Mouse (Mus musculus): ENCODE data around the gene Clec16a.
A peak's percentile ranks its signal among the peaks of the same experiment; 100 is the strongest.

Gene Clec16a

GRCm38 (mm10) chr16:10719971-10720370 lies 174.8 kb downstream of the Clec16a start:
- no peak for DNase-seq (ENCODE audit: low spot score in 2 of 2)

- DNase-seq (ENCODE audit: low spot score in 2 of 2): no peak
Observed at GRCm38 (mm10) chr16:10722882-10723544, 177.9 kb downstream of the Clec16a start.

- DNase-seq (ENCODE audit: low spot score in 2 of 2): no peak
Observed at GRCm38 (mm10) chr16:10723816-10724647, 178.9 kb downstream of the Clec16a start.

- no peak for DNase-seq (ENCODE audit: low spot score in 2 of 2)
Observed at GRCm38 (mm10) chr16:10725156-10725555, 180.0 kb downstream of the Clec16a start.

GRCm38 (mm10) chr16:10727630-10728029 lies 182.5 kb downstream of the Clec16a start:
- DNase-seq (ENCODE audit: low spot score in 2 of 2): no peak

GRCm38 (mm10) chr16:10728886-10729285 lies 183.7 kb downstream of the Clec16a start:
- no peak for DNase-seq (ENCODE audit: low spot score in 2 of 2)

- DNase-seq (ENCODE audit: low spot score in 2 of 2): no peak
Observed at GRCm38 (mm10) chr16:10730941-10731340, 185.8 kb downstream of the Clec16a start.

- no peak for DNase-seq (ENCODE audit: low spot score in 2 of 2)
Observed at GRCm38 (mm10) chr16:10731785-10732184, 186.6 kb downstream of the Clec16a start.

- no peak for DNase-seq (ENCODE audit: low spot score in 2 of 2)
Observed at GRCm38 (mm10) chr16:10732421-10732820, 187.3 kb downstream of the Clec16a start.

- DNase-seq (ENCODE audit: low spot score in 2 of 2): no peak
Observed at GRCm38 (mm10) chr16:10735781-10736180, 190.6 kb downstream of the Clec16a start.

- DNase-seq (ENCODE audit: low spot score in 2 of 2): no peak
Observed at GRCm38 (mm10) chr16:10736364-10736763, 191.2 kb downstream of the Clec16a start.

- no peak for DNase-seq (ENCODE audit: low spot score in 2 of 2)
Observed at GRCm38 (mm10) chr16:10737571-10737970, 192.4 kb downstream of the Clec16a start.

- no peak for DNase-seq (ENCODE audit: low spot score in 2 of 2)
Observed at GRCm38 (mm10) chr16:10738866-10739265, 193.7 kb downstream of the Clec16a start.

GRCm38 (mm10) chr16:10739854-10740398 lies 194.8 kb downstream of the Clec16a start:
- DNase-seq (ENCODE audit: low spot score in 2 of 2): no peak

GRCm38 (mm10) chr16:10741082-10741481 lies 195.9 kb downstream of the Clec16a start:
- peak in 1 of 2 experiments; percentile 24 for DNase-seq (ENCODE audit: low spot score in 2 of 2)

GRCm38 (mm10) chr16:10749226-10749625 lies 204.1 kb downstream of the Clec16a start:
- DNase-seq (ENCODE audit: low spot score in 2 of 2): no peak

GRCm38 (mm10) chr16:10749824-10750223 lies 204.7 kb downstream of the Clec16a start:
- DNase-seq (ENCODE audit: low spot score in 2 of 2): peak; percentile 13 to 20

- DNase-seq (ENCODE audit: low spot score in 2 of 2): no peak
Observed at GRCm38 (mm10) chr16:10754521-10755296, 209.6 kb downstream of the Clec16a start.

- no peak for DNase-seq (ENCODE audit: low spot score in 2 of 2)
Observed at GRCm38 (mm10) chr16:10756168-10756567, 211.0 kb downstream of the Clec16a start.

- no peak for DNase-seq (ENCODE audit: low spot score in 2 of 2)
Observed at GRCm38 (mm10) chr16:10761182-10761581, 216.0 kb downstream of the Clec16a start.

- no peak for DNase-seq (ENCODE audit: low spot score in 2 of 2)
Observed at GRCm38 (mm10) chr16:10762569-10763180, 217.5 kb downstream of the Clec16a start.

Data from frontal cortex, postnatal 36 days (tissue).